Mouse (Mus musculus): ENCODE results near the gene Trim71.

DNA sequence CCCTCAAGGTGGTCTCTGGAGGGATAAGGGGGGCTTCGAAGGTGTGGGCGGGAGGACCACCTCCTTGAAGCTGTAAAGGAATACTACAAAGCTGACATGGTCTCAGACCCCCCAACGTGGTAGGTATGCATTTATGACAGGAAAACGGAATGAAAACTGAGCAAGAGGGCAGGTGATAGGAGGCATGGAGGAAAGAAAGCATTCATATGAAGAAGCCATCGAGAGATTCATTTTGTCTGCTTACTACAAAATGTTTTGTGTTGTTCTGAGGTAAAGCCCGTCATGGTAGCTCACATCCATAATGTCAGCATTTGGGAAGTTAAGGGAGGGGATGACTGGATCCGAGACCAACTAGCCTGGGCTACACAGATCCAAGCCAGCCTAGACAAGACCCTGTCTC lies 4.0 kb downstream of the Trim71 start:
- no peak for TF ChIP-seq EP300 (IDR thresholded peaks at IDR 0.05; ENCODE audit: low read depth)
- no peak for TF ChIP-seq CTCF (IDR thresholded peaks at IDR 0.05; ENCODE audit: low read depth)
